Comparison of ENCODE assay signal across 9 mouse cellular contexts in genomic region chr13:52828946-52829523, GRCm38 (mm10).
DNase-seq lines count a peak whose midpoint lies in the region; ATAC-seq lines count a peak whose summit lies in the region.
"Had no signal": no experiment of that assay in that cellular context is flagged by ENCODE, and none has a peak within 500 bp of the region (broad histone marks: within the 10 kb centered on the region; RNA-seq: fewer than 3 reads in every experiment).

No protein-coding gene starts in this region.

- peak overlapping the region; percentile 48; the same call in 1 of the 2 replicates for H3K27ac ChIP-seq in heart, embryonic 13.5 days (replicated peaks)
- no peak overlapping the region for H3K27ac ChIP-seq in forebrain, embryonic 14.5 days (ENCODE audit: low read depth, low read length)
- H3K27ac ChIP-seq: kidney, postnatal 0 days had no signal

- H3K4me3 ChIP-seq in heart, embryonic 13.5 days = no peak overlapping the region
- no peak overlapping the region for H3K4me3 ChIP-seq in forebrain, embryonic 14.5 days (ENCODE audit: low read depth, low read length)

- peaks cover 38% of the 10 kb centered on the region for H3K4me1 ChIP-seq in heart, embryonic 13.5 days
- H3K4me1 ChIP-seq in forebrain, embryonic 14.5 days (ENCODE audit: control insufficient read depth, insufficient read depth, low read length) = no peaks in the 10 kb centered on the region

- peaks cover 5% of the 10 kb centered on the region; the same call in 1 of the 2 replicates for H3K36me3 ChIP-seq in heart, embryonic 13.5 days
- H3K36me3 ChIP-seq in forebrain, embryonic 14.5 days (ENCODE audit: control insufficient read depth, insufficient read depth, low read length) = no peaks in the 10 kb centered on the region

- peak; percentile 62 for DNase-seq in CD4-positive helper T cell, adult 2 months (ENCODE audit: low read depth, low spot score)
- DNase-seq in T-cell, adult 2 months (ENCODE audit: low spot score) = peak; percentile 9
- DNase-seq in forebrain, embryonic 14.5 days (ENCODE audit: low spot score) = no peak
- DNase-seq in cerebellum, adult 9-10 months = no peak
- no peak for DNase-seq in urinary bladder, postnatal 4 days (ENCODE audit: low spot score in 2 of 2)
- DNase-seq in kidney, postnatal 4 days = no peak

- H3K9me3 ChIP-seq in heart, embryonic 13.5 days = 0 out of 2 replicates have a peak, but pooled peaks cover 2% of the 10 kb centered on the region
- H3K9me3 ChIP-seq in forebrain, embryonic 14.5 days (replicated peaks; ENCODE audit: control insufficient read depth, low read length) = no peaks in the 10 kb centered on the region

- no peak overlapping the region for H3K4me2 ChIP-seq in heart, embryonic 13.5 days
- H3K4me2 ChIP-seq in forebrain, embryonic 14.5 days (ENCODE audit: low read length) = no peak overlapping the region

- 60% methylated on average over 12 of the region's 12 CpGs for WGBS in heart, embryonic 13.5 days
- 78% methylated on average over 12 of the region's 12 CpGs for WGBS in forebrain, embryonic 14.5 days

- ATAC-seq in heart, embryonic 13.5 days (ENCODE audit: extremely low read depth, insufficient number of reproducible peaks, low FRiP score, low TSS enrichment) = no peak
- peak; percentile 17 for ATAC-seq in megakaryocyte, adult 5-6 weeks (ENCODE audit: poor library complexity, severe bottlenecking)
- no peak for ATAC-seq in forebrain, embryonic 14.5 days

- H3K9ac ChIP-seq in heart, embryonic 13.5 days = no peak overlapping the region
- no peak overlapping the region for H3K9ac ChIP-seq in forebrain, embryonic 14.5 days (ENCODE audit: low read length)

- no peaks in the 10 kb centered on the region for H3K27me3 ChIP-seq in heart, embryonic 13.5 days (replicated peaks)
- H3K27me3 ChIP-seq in forebrain, embryonic 14.5 days (replicated peaks; ENCODE audit: control insufficient read depth, insufficient read depth, low read length) = no peaks in the 10 kb centered on the region

Comparison
In these comparisons a context has a peak if more than half of its experiments do, and no peak if none do; other contexts are left out.
1. DNase-seq: peak in CD4-positive helper T cell, adult 2 months (single experiment) and T-cell, adult 2 months (single experiment); none in forebrain, embryonic 14.5 days (single experiment), cerebellum, adult 9-10 months (single experiment), urinary bladder, postnatal 4 days (0 of 2) and kidney, postnatal 4 days (0 of 2).